Mouse (Mus musculus) ovary, postnatal 14 days (tissue): ENCODE measurements around the gene Rrp36.

ENCODE experiments used
- DNase-seq: peaks from one replicate; pipeline ENCODE4 v3.0.0; 2022; ENCODE audit warnings: low spot score

The Rrp36 gene

GRCm38 (mm10) chr17:46685913-46686312 lies 11.8 kb upstream of the Rrp36 start:
- DNase-seq: no peak

- DNase-seq: no peak
These were observed 8.7 kb upstream of the Rrp36 start for GRCm38 (mm10) chr17:46682654-46683389.

- DNase-seq: no peak
These were observed 7.4 kb upstream of the Rrp36 start for GRCm38 (mm10) chr17:46681466-46682118.

GRCm38 (mm10) chr17:46680760-46681373 lies 6.7 kb upstream of the Rrp36 start, which contains the start of gene Klhdc3:
Gene Klhdc3 (minus strand): TSS chr17:46680914.
- DNase-seq: peak; percentile 92

- peak; percentile 42 for DNase-seq
These were observed 5.9 kb upstream of the Rrp36 start for GRCm38 (mm10) chr17:46679843-46680759.

GRCm38 (mm10) chr17:46678911-46679310 lies 4.8 kb upstream of the Rrp36 start:
- no peak for DNase-seq

- no peak for DNase-seq
These were observed 4.3 kb upstream of the Rrp36 start, which contains the start of gene Mea1 for GRCm38 (mm10) chr17:46678416-46678815. Gene Mea1 (plus strand): TSS chr17:46678793.

- DNase-seq: no peak
These were observed 555 bp upstream of the Rrp36 start for GRCm38 (mm10) chr17:46674530-46675283.

GRCm38 (mm10) chr17:46669911-46670310 lies 4.2 kb downstream of the Rrp36 start:
- DNase-seq: no peak

- DNase-seq: no peak
These were observed 6.4 kb downstream of the Rrp36 start for GRCm38 (mm10) chr17:46667712-46668111.

- no peak for DNase-seq
These were observed 11.4 kb downstream of the Rrp36 start for GRCm38 (mm10) chr17:46662730-46663129.

GRCm38 (mm10) chr17:46661981-46662380 lies 12.2 kb downstream of the Rrp36 start:
- no peak for DNase-seq

- DNase-seq: no peak
These were observed 12.8 kb downstream of the Rrp36 start for GRCm38 (mm10) chr17:46661351-46661750.

- DNase-seq: no peak
These were observed 18.1 kb downstream of the Rrp36 start for GRCm38 (mm10) chr17:46656054-46656453.

GRCm38 (mm10) chr17:46651755-46652547 lies 22.2 kb downstream of the Rrp36 start:
- no peak for DNase-seq

- DNase-seq: no peak
These were observed 22.9 kb downstream of the Rrp36 start for GRCm38 (mm10) chr17:46651292-46651691.

GRCm38 (mm10) chr17:46650232-46651031 lies 23.7 kb downstream of the Rrp36 start, which contains the start of gene Cul7:
Gene Cul7 (plus strand): TSS chr17:46650337.
- peak; percentile 82 for DNase-seq

- no peak for DNase-seq
These were observed 24.3 kb downstream of the Rrp36 start for GRCm38 (mm10) chr17:46649811-46650210.

GRCm38 (mm10) chr17:46648436-46648835 lies 25.7 kb downstream of the Rrp36 start:
- DNase-seq: no peak
